Mouse (Mus musculus) midbrain, embryonic 15.5 days (tissue): ENCODE data around the gene Arhgap23. TPM values are rescaled to one million over a fixed set of nuclear protein-coding genes. Genes with fewer than 3 reads are reported as not detected.

Experiments used
- ATAC-seq: fragments of 200-750 bp; cut with Nextera tagmentation; replicated peaks from 2 replicates; pipeline ENCODE4 v1.8.0; 2017; ENCODE audit warnings: moderate TSS enrichment
- H3K27ac ChIP-seq: fragments of 300-500 bp; sonication (generic); 2 replicates; pipeline ENCODE4 v1.5.1; 2015; ENCODE audit warnings: mild to moderate bottlenecking, inconsistent platforms
- H3K27me3 ChIP-seq: fragments of 300-500 bp; sonication (generic); replicated peaks from 2 replicates; pipeline ENCODE4 v1.6.1; 2015; ENCODE audit warnings: inconsistent platforms
- H3K36me3 ChIP-seq: fragments of 300-500 bp; sonication (generic); replicated peaks from 2 replicates; pipeline ENCODE4 v1.6.1; 2015; ENCODE audit warnings: inconsistent platforms
- H3K4me1 ChIP-seq: fragments of 300-500 bp; sonication (generic); 2 replicates; pipeline ENCODE4 v1.6.1; 2015; ENCODE audit warnings: inconsistent platforms
- H3K4me2 ChIP-seq: fragments of 300-500 bp; sonication (generic); 2 replicates; pipeline ENCODE4 v1.6.1; 2015; ENCODE audit warnings: inconsistent platforms, mild to moderate bottlenecking, moderate library complexity
- H3K4me3 ChIP-seq: fragments of 300-500 bp; sonication (generic); 2 replicates; pipeline ENCODE4 v1.5.1; 2015; ENCODE audit warnings: mild to moderate bottlenecking, inconsistent platforms
- H3K9ac ChIP-seq: fragments of 300-500 bp; sonication (generic); 2 replicates; pipeline ENCODE4 v1.6.1; 2015; ENCODE audit warnings: mild to moderate bottlenecking, inconsistent platforms
- H3K9me3 ChIP-seq: fragments of 300-500 bp; sonication (generic); 2 replicates; pipeline ENCODE4 v1.6.1; 2016; ENCODE audit warnings: inconsistent platforms
- WGBS: fragments of 180-500 bp; shearing (Covaris S2); methylation state at CpG from one replicate; pipeline ENCODE4 v1.1.7; 2015; ENCODE audit warnings: mixed read lengths; 5-methylcytosine and 5-hydroxymethylcytosine counted together
- polyA plus RNA-seq: library from polyadenylated mRNA; unstranded; fragments of >200 nt; fragmentation: Nextera tagmentation; extraction: Ambion mirVana; gene quantifications from 2 replicates; pipeline ENCODE4 v1.2.1, GENCODE M21; 2015

Arhgap23 gene
- polyA plus RNA-seq, 1 experiment from 2014 or later: 10.9 TPM

DNA sequence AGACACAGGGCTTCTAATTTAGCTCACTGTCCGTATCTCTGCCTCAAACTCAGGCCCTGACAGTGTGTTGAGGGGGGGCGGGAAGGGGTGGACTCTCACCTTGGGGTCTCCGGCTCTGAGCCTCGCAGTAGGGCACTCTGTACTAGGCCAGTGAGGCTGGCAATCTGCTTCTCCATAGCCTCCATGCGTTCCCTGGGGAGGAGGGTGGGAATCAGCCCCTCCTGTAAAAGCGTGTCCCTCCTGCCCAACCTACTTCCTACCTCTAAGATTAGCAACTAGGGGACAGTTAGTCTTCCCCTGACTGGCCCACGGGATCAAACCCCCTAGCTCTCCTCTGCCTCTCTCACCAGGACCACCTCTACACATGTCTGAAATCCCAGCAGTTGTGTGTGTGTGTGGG is 118.3 kb downstream of the Arhgap23 start:
- Histone ChIP-seq H3K36me3 (no peaks in the 10 kb centered on the region; the same call in none of the 2 replicates), H3K27me3 (peaks cover 27% of the 10 kb centered on the region), H3K4me1 (peaks cover 45% of the 10 kb centered on the region), H3K27ac (no peak overlapping the region), H3K9me3 (no peaks in the 10 kb centered on the region), H3K9ac (no peak overlapping the region), H3K4me2 (no peak overlapping the region), H3K4me3 (no peak overlapping the region)
- 33% methylated on average over 7 of the region's 7 CpGs for WGBS
- ATAC-seq: no peak

GRCm38 (mm10) chr11:97534442-97535307 is 119.3 kb downstream of the Arhgap23 start:
- H3K27ac ChIP-seq: no peak overlapping the region
- ATAC-seq: no peak
- H3K9ac ChIP-seq: 0 out of 2 replicates have a peak overlapping the region, but pooled peaks have one; percentile 3
- WGBS: 11% methylated on average over 92 of the region's 95 CpGs
- H3K4me3 ChIP-seq: peak overlapping the region; percentile 6; the same call in 1 of the 2 replicates
- peak overlapping the region; percentile 23 for H3K4me2 ChIP-seq
- peaks cover 27% of the 10 kb centered on the region for H3K27me3 ChIP-seq
- no peaks in the 10 kb centered on the region; the same call in none of the 2 replicates for H3K36me3 ChIP-seq
- H3K4me1 ChIP-seq: peaks cover 48% of the 10 kb centered on the region
- no peaks in the 10 kb centered on the region for H3K9me3 ChIP-seq

DNA sequence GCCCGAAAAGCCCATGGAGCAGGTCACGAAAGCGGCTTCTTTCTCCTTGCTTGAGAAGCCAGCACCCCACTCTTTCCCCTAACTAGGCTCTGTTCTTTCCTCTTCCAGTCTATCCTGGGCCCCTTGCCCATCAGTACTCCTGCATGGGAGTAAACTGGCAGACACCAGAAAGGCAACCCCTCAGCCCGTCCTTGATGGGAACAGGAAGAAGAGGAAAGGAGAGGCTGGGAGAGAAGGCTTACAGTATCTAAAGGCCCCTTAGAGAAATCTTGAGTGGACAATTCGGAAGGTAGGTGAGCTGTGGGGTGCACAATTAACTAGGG is 119.9 kb downstream of the Arhgap23 start:
- WGBS: 38% methylated on average over 5 of the region's 5 CpGs
- Histone ChIP-seq H3K9ac (no peak overlapping the region), H3K4me3 (no peak overlapping the region), H3K36me3 (no peaks in the 10 kb centered on the region; the same call in none of the 2 replicates), H3K27me3 (peaks cover 27% of the 10 kb centered on the region), H3K27ac (no peak overlapping the region), H3K4me2 (no peak overlapping the region), H3K4me1 (peaks cover 51% of the 10 kb centered on the region), H3K9me3 (no peaks in the 10 kb centered on the region)
- no peak for ATAC-seq

DNA sequence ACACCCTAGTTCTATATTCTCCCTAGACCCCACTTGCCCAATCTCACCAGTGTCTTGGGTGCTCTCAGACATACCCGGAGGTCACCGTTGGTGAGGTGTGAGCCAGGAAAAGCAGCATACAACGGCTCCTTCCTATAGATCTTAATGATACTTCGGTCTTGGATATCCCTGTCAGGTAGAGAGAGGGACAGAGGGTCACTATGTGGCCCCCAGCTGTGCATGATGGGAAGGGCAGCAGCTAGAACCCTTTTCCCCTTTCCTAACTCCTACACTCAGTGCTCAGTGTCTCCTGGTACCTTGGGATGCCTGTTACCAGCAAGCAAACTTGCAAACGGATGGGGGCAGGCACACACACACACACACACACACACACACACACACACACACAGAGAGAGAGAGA is 120.3 kb downstream of the Arhgap23 start:
- Histone ChIP-seq H3K27ac (no peak overlapping the region), H3K9ac (no peak overlapping the region), H3K27me3 (peaks cover 27% of the 10 kb centered on the region), H3K36me3 (no peaks in the 10 kb centered on the region; the same call in none of the 2 replicates), H3K4me1 (peaks cover 54% of the 10 kb centered on the region), H3K4me2 (no peak overlapping the region), H3K9me3 (no peaks in the 10 kb centered on the region), H3K4me3 (no peak overlapping the region)
- no peak for ATAC-seq
- 60% methylated on average over 5 of the region's 5 CpGs for WGBS

DNA sequence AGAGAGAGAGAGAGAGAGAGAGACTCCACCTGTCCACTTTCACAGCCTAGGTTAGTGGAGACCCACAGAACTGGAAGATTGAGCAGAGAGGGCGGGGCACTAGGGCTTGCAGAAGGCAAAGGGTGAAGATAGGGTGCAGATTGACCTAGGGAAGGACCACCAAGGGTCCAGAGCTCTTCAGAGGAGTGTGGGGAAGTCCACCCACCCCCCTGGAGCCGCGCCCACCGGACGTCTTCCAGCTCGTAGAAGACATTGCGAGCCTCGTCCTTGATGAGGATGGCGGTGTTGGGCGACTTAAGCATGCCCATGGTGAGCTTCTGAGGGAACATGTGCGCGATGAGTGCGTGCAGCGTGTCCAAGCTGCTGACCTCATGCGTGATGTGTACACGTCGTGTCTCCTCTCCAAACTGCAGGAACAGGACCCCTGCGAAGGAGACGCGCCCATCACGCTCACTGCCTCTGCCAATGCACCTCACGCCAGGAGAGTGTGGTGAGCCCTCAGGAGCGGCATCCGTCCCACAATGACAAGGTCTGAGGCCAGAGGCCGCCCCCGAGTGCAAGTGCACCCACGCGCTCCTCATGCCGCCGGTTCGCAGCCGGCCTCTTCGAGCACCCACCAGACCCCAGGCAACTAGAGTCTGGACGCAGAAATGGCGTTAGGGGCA is 120.9 kb downstream of the Arhgap23 start:
- no peaks in the 10 kb centered on the region; the same call in none of the 2 replicates for H3K36me3 ChIP-seq
- peaks cover 56% of the 10 kb centered on the region for H3K4me1 ChIP-seq
- no peak overlapping the region for H3K27ac ChIP-seq
- H3K4me3 ChIP-seq: 0 out of 2 replicates have a peak overlapping the region, but pooled peaks have one; percentile 9
- H3K27me3 ChIP-seq: peaks cover 27% of the 10 kb centered on the region
- ATAC-seq: no peak
- WGBS: 34% methylated on average over 35 of the region's 35 CpGs
- H3K9ac ChIP-seq: no peak overlapping the region
- no peaks in the 10 kb centered on the region for H3K9me3 ChIP-seq
- H3K4me2 ChIP-seq: peak overlapping the region; percentile 37; the same call in 1 of the 2 replicates

- Histone ChIP-seq H3K4me1 (peaks cover 51% of the 10 kb centered on the region), H3K4me2 (peak overlapping the region; percentile 37), H3K27ac (no peak overlapping the region), H3K27me3 (peaks cover 27% of the 10 kb centered on the region), H3K36me3 (no peaks in the 10 kb centered on the region; the same call in none of the 2 replicates), H3K9ac (no peak overlapping the region; the same call in 1 of the 2 replicates), H3K4me3 (0 out of 2 replicates have a peak overlapping the region, but pooled peaks have one; percentile 9), H3K9me3 (no peaks in the 10 kb centered on the region)
- WGBS: 8% methylated on average over 36 of the region's 36 CpGs
- ATAC-seq: peak; percentile 15; the same call in 1 of the 2 replicates
Observed at GRCm38 (mm10) chr11:97536835-97537579, 121.7 kb downstream of the Arhgap23 start.

DNA sequence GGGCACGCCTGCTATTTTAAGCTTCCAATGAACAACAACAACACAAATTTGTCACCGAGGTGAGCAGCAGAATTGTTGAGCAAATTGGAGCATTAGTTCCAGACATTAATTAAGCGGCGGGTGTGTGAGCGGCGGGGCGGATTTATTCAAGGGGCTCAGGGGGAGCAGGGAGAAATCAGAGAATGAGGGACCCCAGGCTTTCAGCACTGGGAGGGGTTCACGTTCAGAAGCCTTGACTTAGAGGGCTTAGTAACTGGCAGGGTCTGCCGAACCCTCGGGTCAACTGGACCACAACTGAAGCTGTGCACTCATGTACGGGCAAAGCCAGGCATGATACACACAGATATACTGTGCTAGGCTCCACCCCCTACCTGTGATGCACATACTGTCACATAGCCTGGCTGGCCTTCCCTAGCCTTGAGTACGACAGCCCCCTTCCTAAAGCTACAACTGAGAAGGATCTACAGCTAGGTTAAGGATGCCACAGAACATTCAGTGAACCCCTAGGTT is 122.3 kb downstream of the Arhgap23 start:
- Histone ChIP-seq H3K4me3 (no peak overlapping the region), H3K27ac (no peak overlapping the region)
- 26% methylated on average over 12 of the region's 12 CpGs for WGBS

GRCm38 (mm10) chr11:97539622-97540021 is 124.3 kb downstream of the Arhgap23 start:
- 50% methylated on average over 5 of the region's 5 CpGs for WGBS
- Histone ChIP-seq H3K4me2 (no peak overlapping the region), H3K27me3 (peaks cover 18% of the 10 kb centered on the region), H3K36me3 (no peaks in the 10 kb centered on the region; the same call in none of the 2 replicates), H3K4me1 (peaks cover 58% of the 10 kb centered on the region), H3K27ac (no peak overlapping the region), H3K9me3 (no peaks in the 10 kb centered on the region), H3K4me3 (no peak overlapping the region), H3K9ac (no peak overlapping the region)
- ATAC-seq: no peak

More for the DNA sequence above, 122.3 kb downstream of the Arhgap23 start:
- H3K4me1 ChIP-seq: peaks cover 56% of the 10 kb centered on the region
- H3K9me3 ChIP-seq: no peaks in the 10 kb centered on the region
- no peak for ATAC-seq
- H3K27me3 ChIP-seq: peaks cover 27% of the 10 kb centered on the region
- no peaks in the 10 kb centered on the region; the same call in none of the 2 replicates for H3K36me3 ChIP-seq
- no peak overlapping the region for H3K4me2 ChIP-seq
- H3K9ac ChIP-seq: no peak overlapping the region

DNA sequence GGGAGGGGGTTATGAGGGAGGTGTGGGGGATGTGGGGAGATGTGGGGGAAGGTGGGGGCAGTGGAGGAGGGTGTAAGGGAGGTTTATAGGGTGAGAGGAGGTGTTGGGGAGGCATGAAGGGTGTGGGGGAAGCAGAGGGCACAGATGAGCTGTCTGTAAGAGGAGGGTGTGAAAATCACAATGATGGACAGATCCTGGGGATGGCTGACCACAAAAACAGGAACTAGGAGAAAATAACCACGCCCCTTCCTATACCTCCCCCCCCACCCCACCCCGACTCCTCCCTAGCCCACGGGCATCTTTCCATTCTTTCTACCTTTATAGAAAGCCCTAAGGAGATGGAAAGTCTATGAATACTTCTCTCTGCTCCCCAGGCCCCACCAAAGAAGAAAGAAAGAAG is 124.8 kb downstream of the Arhgap23 start:
- Histone ChIP-seq H3K9me3 (no peaks in the 10 kb centered on the region), H3K36me3 (no peaks in the 10 kb centered on the region; the same call in 1 of the 2 replicates), H3K9ac (no peak overlapping the region), H3K4me3 (no peak overlapping the region), H3K4me2 (no peak overlapping the region), H3K4me1 (peaks cover 53% of the 10 kb centered on the region), H3K27ac (no peak overlapping the region), H3K27me3 (peaks cover 13% of the 10 kb centered on the region)
- ATAC-seq: no peak
- 67% methylated on average over 3 of the region's 3 CpGs for WGBS

DNA sequence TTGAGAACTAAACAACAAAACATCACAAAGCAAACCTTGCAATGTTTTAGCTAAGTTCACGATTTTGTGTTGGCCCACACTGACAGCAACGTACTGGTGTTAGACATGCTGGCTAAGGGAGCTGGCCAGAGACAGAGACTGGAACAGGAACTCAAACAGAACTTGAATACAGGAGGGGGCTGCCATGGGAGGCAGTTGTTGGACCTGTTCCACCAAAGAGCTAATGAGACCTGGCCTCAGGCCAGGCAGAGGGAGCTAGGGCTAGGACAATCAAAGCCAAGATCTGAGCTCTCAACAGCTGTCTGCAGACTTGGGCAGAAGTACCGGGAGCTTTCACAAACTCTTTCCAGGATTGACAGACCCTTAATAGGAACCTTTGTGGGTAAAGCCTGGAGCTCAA is 125.3 kb downstream of the Arhgap23 start:
- no peak overlapping the region for H3K4me2 ChIP-seq
- H3K27ac ChIP-seq: no peak overlapping the region
- H3K36me3 ChIP-seq: no peaks in the 10 kb centered on the region; the same call in 1 of the 2 replicates
- peaks cover 9% of the 10 kb centered on the region for H3K27me3 ChIP-seq
- H3K9ac ChIP-seq: no peak overlapping the region
- H3K9me3 ChIP-seq: no peaks in the 10 kb centered on the region
- 52% methylated on average over 3 of the region's 3 CpGs for WGBS
- no peak for ATAC-seq
- no peak overlapping the region for H3K4me3 ChIP-seq
- peaks cover 51% of the 10 kb centered on the region for H3K4me1 ChIP-seq

- WGBS: 78% methylated on average over 22 of the region's 22 CpGs
- no peak overlapping the region for H3K27ac ChIP-seq
- no peaks in the 10 kb centered on the region for H3K27me3 ChIP-seq
- no peaks in the 10 kb centered on the region for H3K36me3 ChIP-seq
- H3K4me3 ChIP-seq: no peak overlapping the region
- no peak for ATAC-seq
- H3K9me3 ChIP-seq: no peaks in the 10 kb centered on the region
- H3K9ac ChIP-seq: no peak overlapping the region
- H3K4me1 ChIP-seq: peaks cover 54% of the 10 kb centered on the region
- H3K4me2 ChIP-seq: no peak overlapping the region
Observed at GRCm38 (mm10) chr11:97542171-97543150, 127.1 kb downstream of the Arhgap23 start.
